Mouse (Mus musculus) stomach, postnatal 0 days (tissue): ENCODE measurements around the gene Cks1b. TPM values are rescaled to one million over a fixed set of nuclear protein-coding genes. Genes with fewer than 3 reads are reported as not detected.
A peak's percentile ranks its signal among the peaks of the same experiment; 100 is the strongest.

Source experiments
- ATAC-seq: fragments of 200-750 bp; cut with Nextera tagmentation; 2 replicates; pipeline ENCODE4 v1.8.0; 2017; ENCODE audit not compliant: low FRiP score, low TSS enrichment
- DNase-seq: peaks from one replicate; pipeline ENCODE4 v3.0.0-alpha.2; 2016; ENCODE audit warnings: low spot score
- H3K27ac ChIP-seq: fragments of 300-500 bp; sonication (generic); replicated peaks from 2 replicates; pipeline ENCODE4 v1.5.1; 2014; ENCODE audit warnings: mild to moderate bottlenecking, control low read depth
- H3K27me3 ChIP-seq: fragments of 300-500 bp; sonication (generic); 2 replicates; pipeline ENCODE4 v1.6.1; 2014; ENCODE audit warnings: low read length; ENCODE audit not compliant: control insufficient read depth, insufficient read depth
- H3K36me3 ChIP-seq: fragments of 300-500 bp; sonication (generic); 2 replicates; pipeline ENCODE4 v1.6.1; 2014; ENCODE audit warnings: low read length, mixed read lengths; ENCODE audit not compliant: control insufficient read depth, insufficient read depth
- H3K4me1 ChIP-seq: fragments of 300-500 bp; sonication (generic); replicated peaks from 2 replicates; pipeline ENCODE4 v1.6.1; 2014; ENCODE audit warnings: antibody characterized with exemption; ENCODE audit not compliant: control insufficient read depth, insufficient read depth
- H3K4me2 ChIP-seq: fragments of 300-500 bp; sonication (generic); replicated peaks from 2 replicates; pipeline ENCODE4 v1.6.1; 2014; ENCODE audit warnings: low read depth, mild to moderate bottlenecking, control low read depth, moderate library complexity
- H3K4me3 ChIP-seq: fragments of 300-500 bp; sonication (generic); 2 replicates; pipeline ENCODE4 v1.5.1; 2014; ENCODE audit warnings: low read depth, low read length, control low read depth
- H3K9ac ChIP-seq: fragments of 300-500 bp; sonication (generic); 2 replicates; pipeline ENCODE4 v1.6.1; 2014; ENCODE audit warnings: mild to moderate bottlenecking, low read length, control low read depth, mixed read lengths
- H3K9me3 ChIP-seq: fragments of 300-500 bp; sonication (generic); 2 replicates; pipeline ENCODE4 v1.6.1; 2016; ENCODE audit warnings: low read length; ENCODE audit not compliant: control insufficient read depth
- CTCF ChIP-seq: IDR thresholded peaks from 2 replicates; pipeline ENCODE4 v1.5.1; 2016; ENCODE audit warnings: antibody characterized with exemption, low read depth, mild to moderate bottlenecking, moderate library complexity
- EP300 ChIP-seq: optimal IDR thresholded peaks from 2 replicates; pipeline ENCODE3; 2016; ENCODE audit warnings: antibody characterized with exemption
- WGBS: fragments of 180-500 bp; shearing (Covaris S2); extraction: QIAGEN DNeasy Blood & Tissue Kit; methylation state at CpG from one replicate; pipeline ENCODE4 v1.1.7; 2014; 5-methylcytosine and 5-hydroxymethylcytosine counted together
- polyA plus RNA-seq: library from polyadenylated mRNA; unstranded; fragments of >200 nt; fragmentation: Nextera tagmentation; extraction: Ambion mirVana; gene quantifications from 2 replicates; pipeline ENCODE4 v1.2.1, GENCODE M21; 2015

The Cks1b gene
- polyA plus RNA-seq, 1 experiment from 2014 or later, result 179 TPM

DNA sequence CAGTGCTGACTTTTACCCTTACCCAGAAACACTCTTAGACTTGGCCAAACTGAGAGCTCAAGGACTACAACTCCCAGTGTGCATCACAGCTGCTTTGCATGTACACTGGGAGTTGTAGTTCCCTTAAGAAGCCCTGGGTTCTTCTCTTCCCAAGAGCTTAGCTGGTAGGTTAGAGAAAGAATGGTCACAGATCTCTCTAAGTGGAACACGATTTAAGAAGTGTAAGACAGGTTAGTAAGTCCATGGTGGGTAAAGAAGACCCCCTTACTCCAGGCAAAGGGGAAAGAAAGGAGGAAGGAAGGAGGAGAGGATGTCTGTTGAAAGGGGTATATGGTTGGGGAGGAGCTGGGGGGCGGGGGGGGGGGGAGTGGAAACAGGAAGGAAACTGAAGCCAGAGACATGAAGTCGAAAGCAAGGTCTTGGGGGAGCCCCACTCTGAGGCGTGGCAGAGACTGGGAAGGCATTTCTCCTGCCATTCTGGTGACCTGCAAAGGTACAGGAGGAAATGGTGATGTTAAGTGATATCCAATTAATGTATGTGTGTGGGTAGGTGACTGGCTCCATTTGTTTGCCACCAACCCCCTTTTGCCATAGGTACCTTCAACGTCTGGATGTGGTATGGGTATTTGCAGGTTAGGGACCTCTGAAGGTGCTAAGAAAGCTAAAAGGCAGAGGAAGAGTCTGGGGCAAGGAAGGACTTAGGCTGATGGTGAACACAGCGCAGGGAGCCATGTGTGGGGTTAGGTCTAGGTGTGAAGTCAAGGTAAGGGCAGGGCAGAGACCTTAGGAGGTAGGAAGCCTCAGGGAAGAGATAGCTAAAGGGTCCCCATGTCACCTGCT is 29.1 kb downstream of the Cks1b start:
- Histone ChIP-seq H3K36me3 (no peaks in the 10 kb centered on the region), H3K4me3 (no peak overlapping the region), H3K4me1 (peaks cover 11% of the 10 kb centered on the region), H3K27me3 (no peaks in the 10 kb centered on the region), H3K4me2 (peak overlapping the region; percentile 99; the same call in 1 of the 2 replicates), H3K9ac (no peak overlapping the region), H3K9me3 (no peaks in the 10 kb centered on the region), H3K27ac (peak overlapping the region; percentile 94)
- 47% methylated on average over 5 of the region's 6 CpGs for WGBS
- TF ChIP-seq EP300 (no peak), CTCF (no peak)
- no peak for ATAC-seq
- no peak for DNase-seq

- 0 out of 2 replicates have a peak, but pooled peaks have one; percentile 2 for ATAC-seq
- 49% methylated on average over 11 of the region's 11 CpGs for WGBS
- peak; percentile 60 for DNase-seq
- Histone ChIP-seq H3K9me3 (no peaks in the 10 kb centered on the region), H3K27me3 (no peaks in the 10 kb centered on the region), H3K4me3 (peak overlapping the region; percentile 18; the same call in 1 of the 2 replicates), H3K4me1 (peaks cover 11% of the 10 kb centered on the region), H3K27ac (peak overlapping the region; percentile 84), H3K9ac (peak overlapping the region; percentile 41), H3K4me2 (peak overlapping the region; percentile 50), H3K36me3 (no peaks in the 10 kb centered on the region)
- TF ChIP-seq EP300 (no peak), CTCF (no peak)
Observed at GRCm38 (mm10) chr3:89388134-89388881, 29.9 kb downstream of the Cks1b start.

DNA sequence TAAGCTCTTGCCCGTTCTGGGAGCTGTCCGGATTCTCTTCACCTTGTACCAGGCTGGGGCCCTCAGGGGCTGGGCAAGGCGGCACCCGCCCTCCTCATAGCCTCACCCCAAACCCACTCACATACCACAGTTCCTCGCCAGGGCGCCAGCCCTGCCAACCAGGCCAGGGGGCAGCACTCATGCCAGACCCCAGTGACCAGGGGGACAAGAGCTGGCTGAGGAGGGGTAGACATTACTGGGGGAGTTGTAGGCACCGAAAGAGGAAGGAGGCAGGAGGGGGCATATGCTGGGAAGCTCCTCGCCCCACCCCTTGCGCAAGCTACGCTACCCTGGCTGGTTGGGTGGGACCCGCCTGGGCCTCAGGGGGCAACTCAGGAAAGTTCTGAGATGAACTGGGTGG is 30.6 kb downstream of the Cks1b start:
- TF ChIP-seq CTCF, result peak; percentile 21; the same call in 1 of the 2 replicates
- TF ChIP-seq EP300, result no peak
- Histone ChIP-seq H3K36me3 (no peaks in the 10 kb centered on the region), H3K4me3 (peak overlapping the region; percentile 18; the same call in 1 of the 2 replicates), H3K27ac (peak overlapping the region; percentile 84), H3K9me3 (no peaks in the 10 kb centered on the region), H3K4me1 (peaks cover 11% of the 10 kb centered on the region), H3K9ac (peak overlapping the region; percentile 41; the same call in 1 of the 2 replicates), H3K4me2 (peak overlapping the region; percentile 50), H3K27me3 (no peaks in the 10 kb centered on the region)
- ATAC-seq (no peak), DNase-seq (peak; percentile 58)
- 47% methylated on average over 11 of the region's 11 CpGs for WGBS

DNA sequence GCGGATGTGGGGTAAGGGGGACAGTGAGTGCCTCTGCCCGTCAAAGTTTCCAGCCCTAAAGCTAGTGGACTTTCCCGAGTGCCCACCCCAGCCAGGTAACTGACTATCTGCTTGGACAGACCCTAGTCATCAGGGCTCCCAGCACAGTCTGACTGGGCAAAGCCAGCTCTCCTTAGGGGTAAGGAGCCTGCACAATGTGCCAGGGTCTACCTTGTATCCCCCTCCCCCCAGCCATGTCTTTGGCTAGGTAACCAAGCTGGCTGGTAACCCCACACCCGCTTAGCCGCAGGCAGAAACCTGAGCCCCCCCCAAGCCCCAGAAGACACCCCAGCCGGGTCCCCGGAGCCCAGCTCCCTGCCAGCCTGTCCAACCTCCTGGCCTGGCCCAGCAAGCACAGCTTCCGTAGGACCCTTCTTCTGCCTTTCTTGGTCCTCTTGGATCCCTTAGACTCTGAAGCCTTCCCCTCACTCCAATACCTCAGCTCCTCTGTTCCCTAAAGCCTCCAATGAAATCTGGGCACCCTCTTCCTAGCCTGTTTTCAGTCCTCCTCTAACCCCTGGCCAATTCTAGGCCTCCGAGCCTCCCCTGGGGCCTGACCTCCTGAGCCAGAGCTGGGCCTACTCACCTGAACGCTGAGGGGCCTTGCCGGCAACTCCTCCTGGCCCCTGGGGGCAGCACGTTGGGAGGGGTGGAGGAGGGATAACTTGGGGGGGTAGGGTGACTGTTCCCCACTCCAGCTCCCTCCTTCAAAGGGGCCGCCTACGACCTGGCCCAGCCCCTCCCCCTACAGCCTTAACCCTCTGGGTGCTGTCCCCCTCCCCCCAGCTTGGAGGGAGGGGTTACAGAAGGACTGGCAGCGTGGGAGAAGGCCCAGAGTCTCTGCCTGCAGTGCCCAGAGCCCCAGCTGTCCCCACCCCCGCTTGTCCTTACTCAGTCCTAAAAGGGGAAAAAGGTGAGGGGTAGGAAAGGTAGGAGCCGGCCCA is 31.5 kb downstream of the Cks1b start:
- Histone ChIP-seq H3K9me3 (no peaks in the 10 kb centered on the region), H3K27ac (peak overlapping the region; percentile 84), H3K4me3 (peak overlapping the region; percentile 18; the same call in 1 of the 2 replicates), H3K27me3 (no peaks in the 10 kb centered on the region), H3K4me2 (peak overlapping the region; percentile 50), H3K9ac (peak overlapping the region; percentile 41), H3K36me3 (no peaks in the 10 kb centered on the region), H3K4me1 (peaks cover 11% of the 10 kb centered on the region)
- TF ChIP-seq CTCF (no peak), EP300 (no peak)
- ATAC-seq (no peak), DNase-seq (peak; percentile 35)
- 58% methylated on average over 17 of the region's 17 CpGs for WGBS

DNA sequence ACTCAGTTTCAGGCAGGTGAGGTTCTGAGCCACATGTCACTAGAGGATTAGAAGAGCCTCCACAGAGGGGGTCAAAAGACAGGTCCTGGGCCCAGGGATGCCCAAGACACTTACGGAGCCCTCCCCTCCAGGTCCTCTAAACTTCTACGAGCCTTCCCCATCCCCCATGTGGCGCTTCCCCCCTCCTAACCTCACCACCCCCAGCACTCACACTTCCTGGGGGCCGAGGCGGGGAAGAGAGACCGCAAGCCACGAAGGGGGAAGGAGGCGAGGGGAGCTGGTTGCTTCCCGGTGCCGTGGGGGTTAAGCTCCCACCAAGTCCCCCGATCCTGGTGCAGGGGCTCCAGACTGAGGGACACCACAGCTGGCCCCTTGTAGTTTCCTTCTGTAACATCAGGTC is 32.7 kb downstream of the Cks1b start:
- no peaks in the 10 kb centered on the region for H3K9me3 ChIP-seq
- H3K4me2 ChIP-seq, result peak overlapping the region; percentile 23
- H3K27ac ChIP-seq, result peak overlapping the region; percentile 79
- ATAC-seq (no peak), DNase-seq (no peak)
- H3K4me1 ChIP-seq, result peaks cover 7% of the 10 kb centered on the region
- H3K9ac ChIP-seq, result no peak overlapping the region
- no peak overlapping the region for H3K4me3 ChIP-seq
- whole genome bisulfite sequencing, result 53% methylated on average over 10 of the region's 11 CpGs
- no peaks in the 10 kb centered on the region for H3K27me3 ChIP-seq
- TF ChIP-seq EP300 (no peak), CTCF (no peak)
- H3K36me3 ChIP-seq, result peaks cover 3% of the 10 kb centered on the region
